Mouse (Mus musculus): ENCODE results near the gene Vezt. TPM values are rescaled to one million over a fixed set of nuclear protein-coding genes. Genes with fewer than 3 reads are reported as not detected.

The Vezt gene
- polyA plus RNA-seq, 1 experiment from 2014 or later: 29.7 TPM

- Histone ChIP-seq H3K27me3 (ENCODE audit: control insufficient read depth, insufficient read depth, low read length) (no peaks in the 10 kb centered on the region), H3K4me3 (ENCODE audit: low read depth, low read length) (no peak overlapping the region), H3K9ac (replicated peaks; ENCODE audit: low read depth, low read length) (no peak overlapping the region), H3K27ac (ENCODE audit: low read length) (no peak overlapping the region), H3K4me1 (ENCODE audit: control insufficient read depth, insufficient read depth, low read length) (peaks cover 16% of the 10 kb centered on the region), H3K9me3 (ENCODE audit: control insufficient read depth, low read depth, low read length) (no peaks in the 10 kb centered on the region), H3K4me2 (replicated peaks; ENCODE audit: low read depth, low read length) (no peak overlapping the region), H3K36me3 (ENCODE audit: control insufficient read depth, insufficient read depth, low read length) (no peaks in the 10 kb centered on the region)
- no peak for ATAC-seq (ENCODE audit: insufficient number of reproducible peaks, insufficient read depth, low FRiP score, low read depth)
- 78% methylated on average over 5 of the region's 5 CpGs for WGBS
Measured at GRCm38 (mm10) chr10:94068701-94069100, 33.1 kb upstream of the Vezt start.

GRCm38 (mm10) chr10:94066896-94067295 lies 31.3 kb upstream of the Vezt start:
- Histone ChIP-seq H3K27ac (ENCODE audit: low read length) (no peak overlapping the region), H3K27me3 (ENCODE audit: control insufficient read depth, insufficient read depth, low read length) (no peaks in the 10 kb centered on the region), H3K4me2 (replicated peaks; ENCODE audit: low read depth, low read length) (no peak overlapping the region), H3K9ac (replicated peaks; ENCODE audit: low read depth, low read length) (no peak overlapping the region), H3K4me1 (ENCODE audit: control insufficient read depth, insufficient read depth, low read length) (no peaks in the 10 kb centered on the region), H3K4me3 (ENCODE audit: low read depth, low read length) (no peak overlapping the region), H3K36me3 (ENCODE audit: control insufficient read depth, insufficient read depth, low read length) (no peaks in the 10 kb centered on the region), H3K9me3 (ENCODE audit: control insufficient read depth, low read depth, low read length) (no peaks in the 10 kb centered on the region)
- 88% methylated on average over 3 of the region's 3 CpGs for WGBS
- ATAC-seq (ENCODE audit: insufficient number of reproducible peaks, insufficient read depth, low FRiP score, low read depth): no peak

GRCm38 (mm10) chr10:94062357-94062756 lies 26.7 kb upstream of the Vezt start:
- H3K9me3 ChIP-seq (ENCODE audit: control insufficient read depth, low read depth, low read length): no peaks in the 10 kb centered on the region
- peaks cover 6% of the 10 kb centered on the region; the same call in 1 of the 2 replicates for H3K4me1 ChIP-seq (ENCODE audit: control insufficient read depth, insufficient read depth, low read length)
- no peaks in the 10 kb centered on the region for H3K36me3 ChIP-seq (ENCODE audit: control insufficient read depth, insufficient read depth, low read length)
- no peaks in the 10 kb centered on the region for H3K27me3 ChIP-seq (ENCODE audit: control insufficient read depth, insufficient read depth, low read length)
- no peak overlapping the region for H3K27ac ChIP-seq (ENCODE audit: low read length)
- H3K4me2 ChIP-seq (replicated peaks; ENCODE audit: low read depth, low read length): no peak overlapping the region
- 73% methylated on average over 5 of the region's 5 CpGs for WGBS
- ATAC-seq (ENCODE audit: insufficient number of reproducible peaks, insufficient read depth, low FRiP score, low read depth): no peak
- H3K4me3 ChIP-seq (ENCODE audit: low read depth, low read length): no peak overlapping the region
- H3K9ac ChIP-seq (replicated peaks; ENCODE audit: low read depth, low read length): no peak overlapping the region

GRCm38 (mm10) chr10:94060190-94060589 lies 24.6 kb upstream of the Vezt start:
- Histone ChIP-seq H3K36me3 (ENCODE audit: control insufficient read depth, insufficient read depth, low read length) (no peaks in the 10 kb centered on the region), H3K27me3 (ENCODE audit: control insufficient read depth, insufficient read depth, low read length) (no peaks in the 10 kb centered on the region), H3K4me2 (replicated peaks; ENCODE audit: low read depth, low read length) (no peak overlapping the region), H3K4me1 (ENCODE audit: control insufficient read depth, insufficient read depth, low read length) (peaks cover 6% of the 10 kb centered on the region; the same call in 1 of the 2 replicates), H3K9me3 (ENCODE audit: control insufficient read depth, low read depth, low read length) (no peaks in the 10 kb centered on the region), H3K27ac (ENCODE audit: low read length) (no peak overlapping the region), H3K4me3 (ENCODE audit: low read depth, low read length) (no peak overlapping the region), H3K9ac (replicated peaks; ENCODE audit: low read depth, low read length) (no peak overlapping the region)
- WGBS: 45% methylated on average over 8 of the region's 8 CpGs
- ATAC-seq (ENCODE audit: insufficient number of reproducible peaks, insufficient read depth, low FRiP score, low read depth): no peak

DNA sequence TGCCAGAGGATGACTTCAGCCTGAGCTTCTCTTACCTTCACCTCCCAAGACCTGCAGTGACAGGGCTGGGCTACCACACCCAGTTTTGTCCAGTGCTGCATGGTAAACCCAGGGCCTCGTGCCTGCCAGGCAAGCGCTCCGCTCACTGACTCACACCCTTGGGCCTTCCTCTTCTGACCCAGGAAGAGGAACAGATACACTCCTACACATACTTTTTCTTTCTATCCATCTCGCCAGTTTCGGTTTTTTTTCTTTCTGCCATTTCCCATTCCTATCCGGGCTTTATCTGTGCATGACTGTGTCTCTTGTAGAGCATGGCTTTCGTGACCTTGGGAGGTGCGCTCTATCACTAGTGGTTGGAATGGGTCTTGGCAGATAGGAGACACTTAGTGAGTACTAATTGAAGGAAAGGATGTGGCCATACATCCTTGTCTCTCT lies 24.0 kb upstream of the Vezt start:
- 82% methylated on average over 8 of the region's 8 CpGs for WGBS
- Histone ChIP-seq H3K9ac (replicated peaks; ENCODE audit: low read depth, low read length) (no peak overlapping the region), H3K9me3 (ENCODE audit: control insufficient read depth, low read depth, low read length) (no peaks in the 10 kb centered on the region), H3K4me3 (ENCODE audit: low read depth, low read length) (no peak overlapping the region), H3K36me3 (ENCODE audit: control insufficient read depth, insufficient read depth, low read length) (no peaks in the 10 kb centered on the region), H3K4me2 (replicated peaks; ENCODE audit: low read depth, low read length) (no peak overlapping the region), H3K4me1 (ENCODE audit: control insufficient read depth, insufficient read depth, low read length) (peaks cover 6% of the 10 kb centered on the region; the same call in 1 of the 2 replicates), H3K27ac (ENCODE audit: low read length) (no peak overlapping the region), H3K27me3 (ENCODE audit: control insufficient read depth, insufficient read depth, low read length) (no peaks in the 10 kb centered on the region)
- no peak for ATAC-seq (ENCODE audit: insufficient number of reproducible peaks, insufficient read depth, low FRiP score, low read depth)

GRCm38 (mm10) chr10:94056487-94056886 lies 20.9 kb upstream of the Vezt start:
- Histone ChIP-seq H3K27me3 (ENCODE audit: control insufficient read depth, insufficient read depth, low read length) (no peaks in the 10 kb centered on the region), H3K27ac (ENCODE audit: low read length) (no peak overlapping the region), H3K9me3 (ENCODE audit: control insufficient read depth, low read depth, low read length) (no peaks in the 10 kb centered on the region), H3K9ac (replicated peaks; ENCODE audit: low read depth, low read length) (no peak overlapping the region), H3K36me3 (ENCODE audit: control insufficient read depth, insufficient read depth, low read length) (no peaks in the 10 kb centered on the region), H3K4me3 (ENCODE audit: low read depth, low read length) (no peak overlapping the region), H3K4me1 (ENCODE audit: control insufficient read depth, insufficient read depth, low read length) (peaks cover 9% of the 10 kb centered on the region; the same call in 1 of the 2 replicates), H3K4me2 (replicated peaks; ENCODE audit: low read depth, low read length) (no peak overlapping the region)
- ATAC-seq (ENCODE audit: insufficient number of reproducible peaks, insufficient read depth, low FRiP score, low read depth): no peak
- 91% methylated on average over 6 of the region's 6 CpGs for whole genome bisulfite sequencing

- H3K9me3 ChIP-seq (ENCODE audit: control insufficient read depth, low read depth, low read length): no peaks in the 10 kb centered on the region
- H3K4me1 ChIP-seq (ENCODE audit: control insufficient read depth, insufficient read depth, low read length): peaks cover 22% of the 10 kb centered on the region
- H3K27me3 ChIP-seq (ENCODE audit: control insufficient read depth, insufficient read depth, low read length): no peaks in the 10 kb centered on the region
- H3K4me3 ChIP-seq (ENCODE audit: low read depth, low read length): no peak overlapping the region
- H3K27ac ChIP-seq (ENCODE audit: low read length): no peak overlapping the region
- ATAC-seq (ENCODE audit: insufficient number of reproducible peaks, insufficient read depth, low FRiP score, low read depth): no peak
- no peak overlapping the region for H3K4me2 ChIP-seq (replicated peaks; ENCODE audit: low read depth, low read length)
- H3K9ac ChIP-seq (replicated peaks; ENCODE audit: low read depth, low read length): no peak overlapping the region
- WGBS: 94% methylated on average over 5 of the region's 5 CpGs
- no peaks in the 10 kb centered on the region for H3K36me3 ChIP-seq (ENCODE audit: control insufficient read depth, insufficient read depth, low read length)
Measured at GRCm38 (mm10) chr10:94050736-94051135, 15.1 kb upstream of the Vezt start.

GRCm38 (mm10) chr10:94049121-94049520 lies 13.5 kb upstream of the Vezt start:
- Histone ChIP-seq H3K36me3 (ENCODE audit: control insufficient read depth, insufficient read depth, low read length) (no peaks in the 10 kb centered on the region), H3K27ac (ENCODE audit: low read length) (no peak overlapping the region), H3K9me3 (ENCODE audit: control insufficient read depth, low read depth, low read length) (no peaks in the 10 kb centered on the region), H3K4me3 (ENCODE audit: low read depth, low read length) (no peak overlapping the region), H3K4me2 (replicated peaks; ENCODE audit: low read depth, low read length) (no peak overlapping the region), H3K27me3 (ENCODE audit: control insufficient read depth, insufficient read depth, low read length) (no peaks in the 10 kb centered on the region), H3K9ac (replicated peaks; ENCODE audit: low read depth, low read length) (no peak overlapping the region), H3K4me1 (ENCODE audit: control insufficient read depth, insufficient read depth, low read length) (peaks cover 22% of the 10 kb centered on the region)
- WGBS: 56% methylated on average over 8 of the region's 8 CpGs
- no peak for ATAC-seq (ENCODE audit: insufficient number of reproducible peaks, insufficient read depth, low FRiP score, low read depth)

- Histone ChIP-seq H3K36me3 (ENCODE audit: control insufficient read depth, insufficient read depth, low read length) (no peaks in the 10 kb centered on the region), H3K4me1 (ENCODE audit: control insufficient read depth, insufficient read depth, low read length) (peaks cover 22% of the 10 kb centered on the region), H3K27me3 (ENCODE audit: control insufficient read depth, insufficient read depth, low read length) (no peaks in the 10 kb centered on the region), H3K9ac (replicated peaks; ENCODE audit: low read depth, low read length) (no peak overlapping the region), H3K27ac (ENCODE audit: low read length) (no peak overlapping the region), H3K4me3 (ENCODE audit: low read depth, low read length) (no peak overlapping the region), H3K9me3 (ENCODE audit: control insufficient read depth, low read depth, low read length) (no peaks in the 10 kb centered on the region), H3K4me2 (replicated peaks; ENCODE audit: low read depth, low read length) (no peak overlapping the region)
- 35% methylated on average over 10 of the region's 10 CpGs for WGBS
- ATAC-seq (ENCODE audit: insufficient number of reproducible peaks, insufficient read depth, low FRiP score, low read depth): no peak; the same call in 1 of the 2 replicates
Measured at GRCm38 (mm10) chr10:94047845-94048559, 12.4 kb upstream of the Vezt start.

Measured in stomach, embryonic 14.5 days (tissue).